Mouse (Mus musculus) limb, embryonic 14.5 days (tissue): ENCODE results near the gene Ints6l. TPM values are rescaled to one million over a fixed set of nuclear protein-coding genes. Genes with fewer than 3 reads are reported as not detected.
"Not testable (repeated sequence)": the region's sequence is repeated elsewhere in the genome, so short reads cannot be mapped to it uniquely, and the experiment has no call there.

Experiments used
- ATAC-seq: fragments of 200-750 bp; cut with Nextera tagmentation; 2 replicates; pipeline ENCODE4 v1.8.0; 2017; ENCODE audit warnings: low read depth, moderate number of reproducible peaks, moderate TSS enrichment; ENCODE audit not compliant: low FRiP score
- DNase-seq: peaks from one replicate; pipeline ENCODE4 v3.0.0-alpha.2; 2015; ENCODE audit warnings: low spot score
- H3K27ac ChIP-seq: fragments of 300-500 bp; sonication (generic); replicated peaks from 2 replicates; pipeline ENCODE4 v1.5.1; 2014; ENCODE audit warnings: low read depth, mild to moderate bottlenecking, low read length, moderate library complexity, mixed read lengths
- H3K27me3 ChIP-seq: fragments of 300-500 bp; sonication (generic); 2 replicates; pipeline ENCODE4 v1.6.1; 2014; ENCODE audit warnings: low read length, mixed read lengths; ENCODE audit not compliant: control insufficient read depth, insufficient read depth
- H3K36me3 ChIP-seq: fragments of 300-500 bp; sonication (generic); 2 replicates; pipeline ENCODE4 v1.6.1; 2014; ENCODE audit warnings: mild to moderate bottlenecking, low read length, moderate library complexity, mixed read lengths; ENCODE audit not compliant: control insufficient read depth, insufficient read depth
- H3K4me1 ChIP-seq: fragments of 300-500 bp; sonication (generic); 2 replicates; pipeline ENCODE4 v1.6.1; 2014; ENCODE audit warnings: antibody characterized with exemption, low read length, mixed read lengths; ENCODE audit not compliant: control insufficient read depth, insufficient read depth
- H3K4me2 ChIP-seq: fragments of 300-500 bp; sonication (generic); replicated peaks from 2 replicates; pipeline ENCODE4 v1.6.1; 2014; ENCODE audit warnings: low read depth, mild to moderate bottlenecking, low read length, moderate library complexity; ENCODE audit not compliant: severe bottlenecking
- H3K4me3 ChIP-seq: fragments of 300-500 bp; sonication (generic); replicated peaks from 2 replicates; pipeline ENCODE4 v1.5.1; 2014; ENCODE audit warnings: low read length
- H3K9ac ChIP-seq: fragments of 300-500 bp; sonication (generic); 2 replicates; pipeline ENCODE4 v1.6.1; 2014; ENCODE audit warnings: mild to moderate bottlenecking, low read depth, low read length, moderate library complexity; ENCODE audit not compliant: severe bottlenecking
- H3K9me3 ChIP-seq: fragments of 300-500 bp; sonication (generic); 2 replicates; pipeline ENCODE4 v1.6.1; 2016; ENCODE audit warnings: low read length; ENCODE audit not compliant: control insufficient read depth
- POLR2A ChIP-seq: fragments of 200-500 bp; IDR thresholded peaks from 2 replicates; pipeline ENCODE4 v1.8.0; 2012; ENCODE audit warnings: inconsistent platforms, mild to moderate bottlenecking, moderate library complexity, borderline replicate concordance; ENCODE audit not compliant: insufficient read depth, insufficient read length; ENCODE audit errors: extremely low read depth
- WGBS: fragments of 180-500 bp; shearing (Covaris S2); extraction: QIAGEN DNeasy Blood & Tissue Kit; methylation state at CpG from one replicate; pipeline ENCODE4 v1.1.7; 2014; 5-methylcytosine and 5-hydroxymethylcytosine counted together
- polyA plus RNA-seq, 2 experiments: library from polyadenylated mRNA; depleted of rRNA in 1 of 2; stranded (reverse) in 1 of 2; unstranded in 1 of 2; fragments of >200 nt; fragmentation: Nextera tagmentation in 1 of 2; extraction: Ambion mirVana in 1 of 2; gene quantifications; 2 replicates each; pipeline versions ENCODE4 v1.2.1 to v1.2.3; 2012 to 2014

Gene Ints6l
- polyA plus RNA-seq, 2 experiments, result 27.9 to 104 TPM

- TF ChIP-seq POLR2A, result no peak
- Histone ChIP-seq H3K4me1 (no peaks in the 10 kb centered on the region), H3K9me3 (no peaks in the 10 kb centered on the region), H3K4me3 (no peak overlapping the region), H3K4me2 (no peak overlapping the region), H3K27me3 (no peaks in the 10 kb centered on the region), H3K9ac (no peak overlapping the region), H3K27ac (no peak overlapping the region), H3K36me3 (no peaks in the 10 kb centered on the region)
- DNase-seq (no peak), ATAC-seq (no peak)
- WGBS, result 80% methylated on average over 8 of the region's 8 CpGs
Measured at GRCm38 (mm10) chrX:56474035-56474434, 19.4 kb downstream of the Ints6l start.

GRCm38 (mm10) chrX:56477553-56477952, 22.9 kb downstream of the Ints6l start:
- no peaks in the 10 kb centered on the region for H3K27me3 ChIP-seq

GRCm38 (mm10) chrX:56481906-56482305, 27.2 kb downstream of the Ints6l start:
- DNase-seq, result no peak
- TF ChIP-seq POLR2A, result no peak
- H3K27me3 ChIP-seq, result no peaks in the 10 kb centered on the region
- H3K9ac ChIP-seq, result no peak overlapping the region
- no peak overlapping the region for H3K4me2 ChIP-seq
- H3K36me3 ChIP-seq, result no peaks in the 10 kb centered on the region; the same call in 1 of the 2 replicates
- no peak overlapping the region for H3K4me3 ChIP-seq
- no peak overlapping the region for H3K27ac ChIP-seq
- no peaks in the 10 kb centered on the region for H3K4me1 ChIP-seq
- whole genome bisulfite sequencing, result 68% methylated on average over 3 of the region's 3 CpGs
- no peak for ATAC-seq
- no peaks in the 10 kb centered on the region for H3K9me3 ChIP-seq

More at GRCm38 (mm10) chrX:56477553-56477952, 22.9 kb downstream of the Ints6l start:
- Histone ChIP-seq H3K4me3 (no peak overlapping the region), H3K4me2 (no peak overlapping the region), H3K27ac (no peak overlapping the region), H3K4me1 (no peaks in the 10 kb centered on the region), H3K36me3 (no peaks in the 10 kb centered on the region), H3K9ac (no peak overlapping the region), H3K9me3 (no peaks in the 10 kb centered on the region)
- no peak for TF ChIP-seq POLR2A
- 79% methylated on average over 3 of the region's 3 CpGs for WGBS
- DNase-seq (no peak), ATAC-seq (no peak)

- DNase-seq (peak; percentile 59), ATAC-seq (no peak)
- Histone ChIP-seq H3K9ac (no peak overlapping the region), H3K9me3 (no peaks in the 10 kb centered on the region), H3K36me3 (no peaks in the 10 kb centered on the region), H3K27ac (no peak overlapping the region), H3K4me3 (no peak overlapping the region), H3K4me2 (no peak overlapping the region), H3K4me1 (no peaks in the 10 kb centered on the region), H3K27me3 (no peaks in the 10 kb centered on the region)
- 13% methylated on average over 1 of the region's 1 CpGs for WGBS
- TF ChIP-seq POLR2A, result no peak
Measured at GRCm38 (mm10) chrX:56489758-56490157, 35.1 kb downstream of the Ints6l start.

- H3K4me3 ChIP-seq, result no peak overlapping the region
- no peak overlapping the region for H3K9ac ChIP-seq
- WGBS, result 76% methylated on average over 7 of the region's 7 CpGs
- no peaks in the 10 kb centered on the region; the same call in none of the 2 replicates for H3K36me3 ChIP-seq
- H3K27ac ChIP-seq, result no peak overlapping the region
- no peak for TF ChIP-seq POLR2A
- ATAC-seq, result no peak
- no peaks in the 10 kb centered on the region for H3K4me1 ChIP-seq
- no peak for DNase-seq
- no peak overlapping the region for H3K4me2 ChIP-seq
- H3K27me3 ChIP-seq, result no peaks in the 10 kb centered on the region
- H3K9me3 ChIP-seq, result no peaks in the 10 kb centered on the region
Measured at GRCm38 (mm10) chrX:56497241-56497640, 42.6 kb downstream of the Ints6l start.

GRCm38 (mm10) chrX:56524442-56524841, 69.8 kb downstream of the Ints6l start, which contains the start of gene Gm10477:
TSS of gene Gm10477 (plus strand) at chrX:56524742.
- H3K27me3 ChIP-seq, H3K9ac ChIP-seq, H3K4me1 ChIP-seq, H3K4me2 ChIP-seq, H3K9me3 ChIP-seq, DNase-seq, H3K4me3 ChIP-seq, H3K36me3 ChIP-seq, ATAC-seq, H3K27ac ChIP-seq: not testable (repeated sequence)
- WGBS, result 81% methylated on average over 6 of the region's 6 CpGs
